Mouse (Mus musculus) forebrain, embryonic 14.5 days (tissue): ENCODE data around the gene Hpf1. TPM values are rescaled to one million over a fixed set of nuclear protein-coding genes. Genes with fewer than 3 reads are reported as not detected.

Experiments used
- ATAC-seq: fragments of 200-750 bp; cut with Nextera tagmentation; 2 replicates; pipeline ENCODE4 v1.8.0; 2017; ENCODE audit warnings: mild to moderate bottlenecking, moderate library complexity
- DNase-seq: peaks from one replicate; pipeline ENCODE4 v3.0.0-alpha.2; 2015; ENCODE audit warnings: low spot score
- H3K27ac ChIP-seq: fragments of 300-500 bp; sonication (generic); 2 replicates; pipeline ENCODE4 v1.5.1; 2014; ENCODE audit warnings: low read depth, mild to moderate bottlenecking, control low read depth, low read length, moderate library complexity
- H3K27me3 ChIP-seq: fragments of 300-500 bp; sonication (generic); replicated peaks from 2 replicates; pipeline ENCODE4 v1.6.1; 2014; ENCODE audit warnings: low read length, control low read depth, mixed read lengths; ENCODE audit not compliant: control insufficient read depth, insufficient read depth
- H3K36me3 ChIP-seq: fragments of 300-500 bp; sonication (generic); 2 replicates; pipeline ENCODE4 v1.6.1; 2014; ENCODE audit warnings: low read length, control low read depth; ENCODE audit not compliant: control insufficient read depth, insufficient read depth
- H3K4me1 ChIP-seq: fragments of 300-500 bp; sonication (generic); 2 replicates; pipeline ENCODE4 v1.6.1; 2014; ENCODE audit warnings: antibody characterized with exemption, low read length, control low read depth; ENCODE audit not compliant: control insufficient read depth, insufficient read depth
- H3K4me2 ChIP-seq: fragments of 300-500 bp; sonication (generic); 2 replicates; pipeline ENCODE4 v1.6.1; 2014; ENCODE audit warnings: mild to moderate bottlenecking, control low read depth, low read length
- H3K4me3 ChIP-seq: fragments of 300-500 bp; sonication (generic); 2 replicates; pipeline ENCODE4 v1.5.1; 2014; ENCODE audit warnings: low read depth, low read length, control low read depth
- H3K9ac ChIP-seq: fragments of 300-500 bp; sonication (generic); 2 replicates; pipeline ENCODE4 v1.6.1; 2014; ENCODE audit warnings: mild to moderate bottlenecking, low read length, control low read depth, moderate library complexity
- H3K9me3 ChIP-seq: fragments of 300-500 bp; sonication (generic); replicated peaks from 2 replicates; pipeline ENCODE4 v1.6.1; 2016; ENCODE audit warnings: low read length, control low read depth, mixed read lengths; ENCODE audit not compliant: control insufficient read depth
- WGBS: fragments of 180-500 bp; shearing (Covaris S2); extraction: QIAGEN DNeasy Blood & Tissue Kit; methylation state at CpG from one replicate; pipeline ENCODE4 v1.1.7; 2014; 5-methylcytosine and 5-hydroxymethylcytosine counted together
- polyA plus RNA-seq: library from polyadenylated mRNA; unstranded; fragments of >200 nt; fragmentation: Nextera tagmentation; extraction: Ambion mirVana; gene quantifications from 2 replicates; pipeline ENCODE4 v1.2.1, GENCODE M21; 2014

The Hpf1 gene
- polyA plus RNA-seq, 1 experiment from 2014 or later: 102 TPM

- no peaks in the 10 kb centered on the region for H3K4me1 ChIP-seq
- 32% methylated on average over 3 of the region's 3 CpGs for WGBS
Measured at GRCm38 (mm10) chr8:60865504-60866114, 24.6 kb upstream of the Hpf1 start.

GRCm38 (mm10) chr8:60867468-60868115 is 22.6 kb upstream of the Hpf1 start:
- H3K4me2 ChIP-seq: no peak overlapping the region
- no peaks in the 10 kb centered on the region for H3K27me3 ChIP-seq
- no peaks in the 10 kb centered on the region for H3K9me3 ChIP-seq
- H3K4me1 ChIP-seq: no peaks in the 10 kb centered on the region
- H3K36me3 ChIP-seq: no peaks in the 10 kb centered on the region
- no peak overlapping the region for H3K4me3 ChIP-seq
- no peak for DNase-seq
- WGBS: 78% methylated on average over 4 of the region's 4 CpGs
- H3K9ac ChIP-seq: no peak overlapping the region
- no peak overlapping the region for H3K27ac ChIP-seq
- no peak for ATAC-seq

More at GRCm38 (mm10) chr8:60865504-60866114, 24.6 kb upstream of the Hpf1 start:
- no peak overlapping the region for H3K4me3 ChIP-seq
- ATAC-seq (peak; percentile 67), DNase-seq (peak; percentile 90)
- H3K27ac ChIP-seq: no peak overlapping the region
- H3K36me3 ChIP-seq: no peaks in the 10 kb centered on the region
- no peaks in the 10 kb centered on the region for H3K27me3 ChIP-seq
- H3K4me2 ChIP-seq: no peak overlapping the region
- H3K9ac ChIP-seq: no peak overlapping the region
- H3K9me3 ChIP-seq: no peaks in the 10 kb centered on the region

DNA sequence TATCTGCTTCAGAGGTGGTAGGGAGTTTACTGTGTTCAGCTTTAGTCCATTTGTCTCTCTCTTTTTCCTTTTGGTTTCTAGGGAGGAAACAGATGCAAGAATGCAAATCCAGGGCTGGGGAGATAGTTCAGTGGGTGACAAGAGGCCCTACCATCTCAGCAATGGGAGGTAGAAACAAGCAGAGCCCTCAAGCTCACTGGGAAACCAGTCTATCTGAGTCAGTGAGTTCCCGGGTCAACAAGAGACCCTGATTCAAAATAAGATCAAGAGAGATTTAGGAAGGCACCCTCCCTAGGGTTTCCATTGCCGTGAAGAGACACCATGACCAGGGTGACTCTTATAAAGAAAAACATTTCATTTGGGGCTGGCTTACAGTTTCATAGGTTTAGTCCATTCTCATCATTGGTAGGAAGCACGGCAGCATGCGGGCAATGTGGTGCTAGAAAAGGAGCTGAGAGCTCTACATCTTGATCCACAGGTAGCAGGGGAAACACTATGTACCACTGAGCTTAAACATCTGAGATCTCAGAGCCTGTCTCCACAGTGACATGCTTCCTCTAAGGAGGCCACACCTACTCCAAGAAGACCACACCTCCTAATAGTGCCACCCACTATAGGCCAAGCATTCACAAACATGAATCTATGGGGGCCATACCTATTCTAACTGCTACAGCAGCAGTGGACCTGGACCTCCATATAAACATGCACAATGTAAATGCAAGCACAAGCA is 21.8 kb upstream of the Hpf1 start:
- H3K9me3 ChIP-seq: no peaks in the 10 kb centered on the region
- no peaks in the 10 kb centered on the region for H3K36me3 ChIP-seq
- H3K4me2 ChIP-seq: no peak overlapping the region
- 91% methylated on average over 4 of the region's 4 CpGs for WGBS
- H3K27ac ChIP-seq: no peak overlapping the region
- no peak for ATAC-seq
- H3K27me3 ChIP-seq: no peaks in the 10 kb centered on the region
- no peaks in the 10 kb centered on the region for H3K4me1 ChIP-seq
- no peak overlapping the region for H3K4me3 ChIP-seq
- DNase-seq: no peak
- no peak overlapping the region for H3K9ac ChIP-seq

DNA sequence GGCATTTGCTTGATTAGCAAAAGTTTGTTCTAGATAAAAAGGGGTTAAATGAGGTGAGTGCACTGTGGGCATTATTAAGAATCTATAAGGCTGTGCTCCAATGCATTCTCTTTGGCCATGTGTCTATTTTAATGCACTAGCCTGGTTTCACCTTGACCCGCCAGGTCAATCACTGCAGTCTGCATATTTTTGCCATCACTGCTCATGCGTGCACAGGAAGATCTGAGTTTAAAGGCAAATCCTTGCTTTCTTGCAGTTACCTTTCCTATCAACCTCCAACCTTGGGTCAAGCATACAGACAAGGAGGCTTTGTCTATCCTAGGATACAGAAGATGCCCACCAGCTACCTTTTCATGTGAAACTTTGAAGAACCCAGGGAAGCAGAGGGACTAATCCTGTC is 20.5 kb upstream of the Hpf1 start:
- 87% methylated on average over 2 of the region's 2 CpGs for WGBS
- H3K9me3 ChIP-seq: no peaks in the 10 kb centered on the region
- no peak overlapping the region for H3K4me2 ChIP-seq
- H3K27ac ChIP-seq: no peak overlapping the region
- no peak overlapping the region for H3K9ac ChIP-seq
- ATAC-seq (no peak), DNase-seq (no peak)
- no peaks in the 10 kb centered on the region for H3K4me1 ChIP-seq
- H3K4me3 ChIP-seq: no peak overlapping the region
- no peaks in the 10 kb centered on the region for H3K36me3 ChIP-seq
- no peaks in the 10 kb centered on the region for H3K27me3 ChIP-seq

- Histone ChIP-seq H3K4me1 (no peaks in the 10 kb centered on the region), H3K9ac (no peak overlapping the region), H3K9me3 (no peaks in the 10 kb centered on the region), H3K27ac (no peak overlapping the region), H3K4me3 (no peak overlapping the region), H3K36me3 (no peaks in the 10 kb centered on the region), H3K4me2 (no peak overlapping the region), H3K27me3 (no peaks in the 10 kb centered on the region)
- DNase-seq (no peak), ATAC-seq (no peak)
- whole genome bisulfite sequencing: 83% methylated on average over 13 of the region's 13 CpGs
Measured at GRCm38 (mm10) chr8:60870231-60871193, 19.7 kb upstream of the Hpf1 start.

DNA sequence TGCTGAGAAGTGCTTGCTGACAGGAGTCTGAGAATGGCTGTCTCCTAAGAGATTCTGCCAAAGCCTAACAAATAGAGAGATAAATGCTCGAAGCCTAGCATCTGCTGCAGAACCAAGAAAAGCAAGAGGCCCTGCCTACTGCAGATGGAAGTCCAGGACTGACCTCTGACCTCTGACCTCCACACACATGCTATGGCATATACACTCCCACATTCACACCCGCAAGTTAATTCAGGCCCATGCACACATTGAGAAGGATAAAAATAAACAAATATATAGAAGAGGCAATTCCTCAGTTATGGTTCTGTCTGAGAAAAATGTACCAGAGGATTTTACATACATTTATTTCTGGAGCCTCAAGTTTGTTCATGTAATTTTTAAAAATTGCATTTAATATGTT is 11.6 kb upstream of the Hpf1 start:
- Histone ChIP-seq H3K9me3 (no peaks in the 10 kb centered on the region), H3K9ac (no peak overlapping the region), H3K36me3 (no peaks in the 10 kb centered on the region), H3K27me3 (no peaks in the 10 kb centered on the region), H3K4me3 (no peak overlapping the region), H3K4me1 (no peaks in the 10 kb centered on the region), H3K4me2 (no peak overlapping the region), H3K27ac (no peak overlapping the region)
- DNase-seq: no peak
- 92% methylated on average over 2 of the region's 2 CpGs for WGBS
- ATAC-seq: no peak

- 72% methylated on average over 4 of the region's 4 CpGs for WGBS
- no peaks in the 10 kb centered on the region for H3K36me3 ChIP-seq
- no peak overlapping the region for H3K27ac ChIP-seq
- DNase-seq: no peak
- no peak for ATAC-seq
- H3K9ac ChIP-seq: no peak overlapping the region
- H3K4me1 ChIP-seq: no peaks in the 10 kb centered on the region
- no peaks in the 10 kb centered on the region for H3K9me3 ChIP-seq
- H3K4me3 ChIP-seq: no peak overlapping the region
- no peak overlapping the region for H3K4me2 ChIP-seq
- H3K27me3 ChIP-seq: no peaks in the 10 kb centered on the region
Measured at GRCm38 (mm10) chr8:60883419-60884137, 6.6 kb upstream of the Hpf1 start.

DNA sequence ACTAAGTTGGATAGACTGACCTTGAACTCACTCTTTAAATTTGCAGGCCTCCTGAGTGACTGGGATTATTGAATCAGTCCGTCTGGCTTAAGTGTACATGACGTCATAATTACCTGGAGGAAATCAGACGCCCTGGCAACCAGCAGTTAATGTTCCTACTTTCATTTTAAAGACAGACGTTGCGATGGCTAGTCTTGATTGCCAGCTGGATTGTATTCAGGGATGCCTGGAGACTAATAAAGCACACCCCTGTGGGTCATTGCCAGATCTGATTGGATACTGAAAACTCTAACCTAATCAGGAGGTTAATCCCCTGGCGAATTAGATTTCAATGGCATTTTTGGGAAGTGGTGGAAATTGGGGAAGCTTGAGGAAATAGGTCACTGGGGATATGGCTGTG is 3.5 kb upstream of the Hpf1 start:
- no peaks in the 10 kb centered on the region for H3K9me3 ChIP-seq
- no peaks in the 10 kb centered on the region for H3K36me3 ChIP-seq
- no peak overlapping the region for H3K4me2 ChIP-seq
- WGBS: 24% methylated on average over 6 of the region's 6 CpGs
- no peaks in the 10 kb centered on the region for H3K27me3 ChIP-seq
- no peak overlapping the region for H3K9ac ChIP-seq
- H3K4me3 ChIP-seq: no peak overlapping the region
- H3K4me1 ChIP-seq: peaks cover 9% of the 10 kb centered on the region
- ATAC-seq: no peak
- peak; percentile 5 for DNase-seq
- H3K27ac ChIP-seq: no peak overlapping the region
